Mouse (Mus musculus): ENCODE measurements around the gene Krr1.

- peak; percentile 23; the same call in 1 of the 2 replicates for TF ChIP-seq CTCF (IDR thresholded peaks at IDR 0.05; ENCODE audit: low read depth, low read length)
- TF ChIP-seq POLR2A (IDR thresholded peaks at IDR 0.05; ENCODE audit: extremely low read depth, insufficient read depth, low read length) = no peak
These were observed 6.1 kb upstream of the Krr1 start for GRCm38 (mm10) chr10:111966394-111966793.

All from liver, adult 2 months (tissue).